Mouse (Mus musculus) monocyte, adult 2 months (primary cell): ENCODE data around the gene Cd44.
A peak's percentile ranks its signal among the peaks of the same experiment; 100 is the strongest.

Experiments
- DNase-seq, 2 experiments: peaks; one replicate each; pipeline ENCODE4 v3.0.0; 2022; ENCODE audit warnings: low spot score in 2 of 2, low read depth in 1 of 2

Gene Cd44

GRCm38 (mm10) chr2:102822036-102822435, 79.4 kb downstream of the Cd44 start:
- DNase-seq: no peak

DNA sequence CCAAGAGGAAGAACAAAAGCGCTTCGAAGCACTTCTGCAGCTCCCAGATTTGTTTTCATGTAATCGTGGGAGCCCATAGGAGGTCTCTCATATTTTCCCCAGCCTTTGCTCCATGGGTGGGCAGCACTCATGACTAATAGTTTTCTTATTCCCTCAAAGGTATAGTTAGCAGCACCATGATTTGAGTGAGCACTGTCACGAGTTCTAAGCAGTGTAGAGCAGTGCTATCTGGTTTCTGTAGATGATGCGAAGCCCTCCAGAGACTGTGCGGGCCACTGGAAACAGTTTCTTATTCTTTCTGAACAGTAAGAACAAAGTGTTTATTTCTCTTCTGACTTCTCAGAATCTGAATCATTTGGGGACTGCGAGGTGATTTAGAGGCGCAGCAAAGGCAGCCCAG, 80.7 kb downstream of the Cd44 start:
- no peak for DNase-seq

DNA sequence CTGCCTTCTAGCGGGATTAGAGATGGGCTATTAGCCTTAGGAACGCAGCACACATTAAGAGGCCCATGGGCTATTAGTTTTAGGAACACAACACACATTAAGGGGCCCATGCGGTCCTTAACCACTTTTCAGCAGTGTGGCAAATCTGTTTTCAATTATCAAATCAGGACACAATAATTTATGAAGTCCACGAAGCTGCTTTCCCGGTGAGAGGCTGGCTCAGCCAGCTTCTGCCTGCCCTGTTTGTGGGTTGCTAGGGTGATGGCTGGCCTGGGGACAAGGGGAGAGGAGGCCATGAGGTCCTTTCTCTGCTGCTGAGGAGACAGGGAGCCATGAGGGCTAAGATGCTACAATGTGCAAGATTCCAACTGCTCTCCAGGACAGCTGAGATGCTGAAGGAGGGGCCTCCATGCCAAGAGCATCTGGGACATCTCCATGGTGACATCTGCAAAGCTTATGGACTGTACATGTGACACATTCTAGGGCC, 81.2 kb downstream of the Cd44 start:
- no peak for DNase-seq

- peak in 1 of 2 experiments; percentile 30 for DNase-seq
Measured at GRCm38 (mm10) chr2:102815289-102815809, 86.1 kb downstream of the Cd44 start.

DNA sequence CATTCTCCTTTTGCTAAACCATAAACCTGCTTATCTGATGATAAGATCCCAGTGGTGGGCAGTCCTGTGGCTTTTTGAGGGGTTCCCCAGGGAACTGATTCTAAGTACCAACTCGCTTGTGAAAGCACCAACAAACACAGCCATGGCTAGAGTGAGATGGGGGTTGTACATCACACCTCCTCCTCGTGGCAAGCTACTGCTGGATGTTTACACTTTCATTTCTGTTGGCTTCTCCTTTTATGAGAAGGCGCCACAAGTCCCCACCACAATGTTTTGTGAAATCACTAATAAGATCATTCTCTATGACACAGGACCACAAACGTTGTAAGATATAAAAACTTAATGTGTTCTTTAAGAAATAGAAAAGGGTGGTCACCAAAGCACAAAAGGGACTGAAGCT, 88.7 kb downstream of the Cd44 start:
- DNase-seq: peak in 1 of 2 experiments; percentile 23

GRCm38 (mm10) chr2:102809436-102809835, 92.0 kb downstream of the Cd44 start:
- DNase-seq: no peak

DNA sequence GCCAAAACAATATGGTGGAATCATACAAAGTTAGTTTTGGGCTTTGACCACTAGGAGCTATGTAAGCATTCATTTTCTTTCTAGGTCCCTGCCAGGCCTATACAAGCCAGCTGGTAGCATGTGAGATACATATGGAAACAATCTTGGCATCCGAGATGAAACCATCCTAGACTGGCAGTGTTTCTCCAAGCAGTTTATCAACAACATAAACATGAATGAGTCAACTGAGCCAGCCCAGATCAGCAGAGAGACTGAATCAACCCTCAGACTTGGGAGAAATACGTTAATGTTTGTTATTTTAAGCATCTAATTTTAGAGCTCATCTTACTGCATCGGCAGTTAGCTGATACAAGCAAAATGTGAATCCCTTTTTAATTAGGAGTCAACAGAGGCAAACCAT, 93.8 kb downstream of the Cd44 start:
- no peak for DNase-seq

DNA sequence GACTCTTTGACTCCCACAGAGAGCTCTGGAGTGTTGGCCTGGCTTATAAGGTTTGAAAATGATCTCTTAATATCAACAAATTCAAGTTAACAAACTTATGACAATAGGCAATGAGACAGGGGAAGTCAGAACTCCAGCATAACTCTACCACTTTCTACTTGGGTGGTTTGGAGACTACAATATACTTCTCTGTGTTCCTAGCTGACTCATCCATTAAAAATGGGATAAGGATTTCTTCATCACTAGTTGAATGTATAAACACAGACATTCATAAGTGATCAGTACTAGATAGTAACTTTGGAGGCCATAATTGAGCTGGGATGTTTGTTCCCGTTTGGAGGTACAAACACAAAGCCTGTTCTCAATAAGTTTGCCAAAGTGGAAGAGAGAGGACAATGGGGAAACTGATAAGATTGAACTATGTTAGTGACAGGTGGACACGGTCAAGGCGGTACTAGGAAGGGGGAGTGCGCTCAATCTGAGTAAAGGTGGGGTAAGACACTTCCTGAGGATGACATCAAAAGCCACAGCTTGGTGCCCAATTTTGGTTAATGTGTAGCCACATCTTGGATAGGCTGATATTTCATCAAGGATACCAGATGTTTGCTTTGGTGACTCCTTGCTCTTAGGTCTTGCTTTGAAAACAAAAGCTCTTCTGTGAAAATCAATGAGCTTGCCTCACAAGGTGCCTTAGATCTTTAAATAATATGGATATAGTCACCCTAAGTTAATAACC, 95.5 kb downstream of the Cd44 start:
- DNase-seq: no peak

DNA sequence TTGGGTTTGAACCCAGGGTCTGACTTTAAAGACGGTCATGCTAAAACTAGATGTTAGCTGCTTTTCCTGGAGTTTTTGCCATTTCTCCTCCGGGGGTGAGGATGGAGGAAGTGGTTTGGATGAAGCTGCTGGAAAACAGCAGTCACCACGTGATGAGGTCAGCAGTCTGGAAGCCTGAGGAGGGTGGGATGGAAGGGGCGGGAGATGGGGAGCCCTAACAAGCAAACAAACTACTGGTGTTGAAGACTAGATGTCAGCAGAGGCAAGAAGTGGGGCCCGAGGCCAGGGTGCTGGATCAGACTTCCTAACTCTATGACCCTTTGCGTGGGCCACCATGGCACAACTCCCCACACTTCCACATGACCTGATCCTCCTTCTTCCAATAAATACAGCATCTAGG, 96.2 kb downstream of the Cd44 start:
- no peak for DNase-seq

DNA sequence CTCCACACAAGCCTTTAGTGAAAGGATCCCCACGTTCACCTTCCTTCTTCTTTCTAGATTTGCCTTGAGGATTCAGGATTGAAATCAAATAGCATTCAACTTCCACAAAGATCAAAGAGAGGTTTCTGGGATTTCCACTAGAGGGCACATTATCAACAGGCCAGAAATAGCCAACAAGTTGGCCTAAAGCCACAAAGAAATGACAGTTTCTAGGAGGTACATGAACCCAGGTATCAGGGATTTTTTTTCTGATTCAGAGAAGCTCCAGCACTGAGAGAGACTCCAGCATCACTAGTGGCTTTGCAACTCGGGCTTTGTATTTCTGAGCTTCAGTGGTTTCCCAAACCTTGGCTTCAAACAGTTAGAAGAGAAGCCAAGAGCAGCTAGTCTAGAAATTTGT, 97.4 kb downstream of the Cd44 start:
- DNase-seq: no peak

DNA sequence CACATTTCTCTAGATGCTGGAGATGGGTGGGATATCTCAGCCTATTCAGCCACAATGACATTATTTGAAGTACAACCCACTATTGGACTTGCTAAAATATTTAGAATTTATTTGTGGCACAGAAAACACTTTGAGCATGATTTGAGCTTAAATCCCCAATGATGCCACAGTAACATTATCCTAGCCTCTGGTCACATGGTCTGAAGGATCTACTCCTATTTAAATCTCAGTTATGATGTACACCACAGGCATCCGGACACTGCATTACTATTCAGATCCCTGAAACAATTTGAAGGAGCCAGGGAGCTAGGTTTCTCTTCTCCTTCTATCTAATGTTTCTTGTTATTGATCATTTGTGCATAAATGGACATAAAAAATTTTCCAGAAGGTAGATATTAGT, 99.6 kb downstream of the Cd44 start:
- no peak for DNase-seq

- DNase-seq: no peak
Measured at GRCm38 (mm10) chr2:102798149-102798548, 103.3 kb downstream of the Cd44 start.

DNA sequence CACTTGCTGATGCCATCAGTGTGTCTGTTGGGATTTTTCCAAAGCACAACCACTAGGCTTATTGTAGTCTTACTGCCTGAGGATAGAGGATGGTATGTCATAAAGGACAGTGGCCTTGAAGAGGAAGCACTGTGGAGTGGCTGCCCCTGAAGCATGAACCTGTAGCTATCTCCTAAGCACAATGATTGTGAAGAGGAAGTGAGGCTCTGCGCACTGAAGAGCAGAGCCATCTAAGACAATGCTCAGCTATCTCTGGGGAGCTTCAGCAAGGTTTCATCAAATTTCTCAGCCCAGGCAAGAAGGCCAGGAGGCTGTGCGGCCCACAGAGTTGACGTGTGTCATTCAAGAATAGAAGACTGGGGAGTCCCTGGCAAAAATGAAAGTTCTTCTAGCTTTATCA, 106.4 kb downstream of the Cd44 start:
- DNase-seq: no peak

- DNase-seq: no peak
Measured at GRCm38 (mm10) chr2:102792804-102793203, 108.7 kb downstream of the Cd44 start.

DNA sequence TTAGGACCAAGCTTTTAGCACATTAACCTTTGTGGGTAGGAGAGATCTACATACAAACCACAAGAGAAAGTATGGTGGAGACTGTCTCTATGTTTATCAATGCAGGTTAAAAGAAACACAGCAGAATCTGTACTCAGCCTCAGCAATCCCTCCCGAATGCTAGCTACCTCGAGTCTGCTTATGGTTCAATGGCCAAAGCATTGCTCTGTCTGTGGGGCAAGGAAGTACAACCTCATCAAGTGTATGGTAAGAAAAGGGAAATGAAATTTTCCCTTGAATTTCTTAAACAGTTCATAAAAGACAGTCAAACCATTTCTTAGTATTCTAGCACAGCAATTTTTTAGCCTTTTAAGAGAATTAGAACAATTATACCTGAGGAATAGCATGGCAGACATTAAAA, 109.8 kb downstream of the Cd44 start:
- no peak for DNase-seq

- no peak for DNase-seq
Measured at GRCm38 (mm10) chr2:102785696-102786095, 115.8 kb downstream of the Cd44 start.

- no peak for DNase-seq
Measured at GRCm38 (mm10) chr2:102782751-102783150, 118.7 kb downstream of the Cd44 start.

GRCm38 (mm10) chr2:102778208-102778607, 123.3 kb downstream of the Cd44 start:
- DNase-seq: no peak

DNA sequence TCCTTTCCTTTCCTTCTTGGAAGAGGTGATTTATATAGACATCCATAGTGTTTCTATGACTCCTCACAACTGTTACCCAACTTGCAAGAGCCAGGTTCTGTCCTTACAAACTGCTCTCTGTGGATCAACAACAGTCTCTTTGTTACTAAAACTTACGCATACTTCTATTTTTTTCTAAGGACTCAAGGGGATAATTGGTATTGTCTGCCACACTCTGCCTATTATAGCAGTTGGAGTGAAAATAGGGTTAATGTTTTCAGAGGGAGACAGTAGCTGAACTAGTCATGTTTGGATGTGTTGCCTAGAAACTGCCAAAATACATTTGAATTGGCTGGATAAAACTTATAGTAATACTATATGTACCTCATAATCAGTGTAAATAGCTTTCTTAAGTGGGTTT, 125.9 kb downstream of the Cd44 start:
- no peak for DNase-seq

DNA sequence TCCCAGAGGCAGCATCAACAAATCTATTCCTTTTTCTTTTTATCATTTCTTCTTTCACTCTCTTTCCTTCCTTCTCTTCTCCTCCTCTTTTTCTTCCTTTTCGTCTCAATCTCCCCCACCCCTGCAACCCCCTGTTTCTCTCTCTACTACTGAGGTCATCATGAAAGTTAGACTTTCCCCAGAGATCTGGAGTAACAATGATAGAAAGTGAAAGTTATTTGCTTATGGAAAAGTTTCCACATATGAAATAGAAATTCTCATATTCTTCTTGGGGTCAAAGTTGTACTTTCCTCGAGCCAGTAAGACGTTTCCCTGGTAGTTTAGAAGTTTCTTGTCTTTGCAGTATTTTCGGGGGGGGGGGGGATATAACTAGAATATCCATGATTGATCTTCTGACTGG, 126.8 kb downstream of the Cd44 start:
- no peak for DNase-seq

GRCm38 (mm10) chr2:102772276-102772675, 129.2 kb downstream of the Cd44 start:
- DNase-seq: no peak

GRCm38 (mm10) chr2:102771304-102771703, 130.2 kb downstream of the Cd44 start:
- DNase-seq: no peak

DNA sequence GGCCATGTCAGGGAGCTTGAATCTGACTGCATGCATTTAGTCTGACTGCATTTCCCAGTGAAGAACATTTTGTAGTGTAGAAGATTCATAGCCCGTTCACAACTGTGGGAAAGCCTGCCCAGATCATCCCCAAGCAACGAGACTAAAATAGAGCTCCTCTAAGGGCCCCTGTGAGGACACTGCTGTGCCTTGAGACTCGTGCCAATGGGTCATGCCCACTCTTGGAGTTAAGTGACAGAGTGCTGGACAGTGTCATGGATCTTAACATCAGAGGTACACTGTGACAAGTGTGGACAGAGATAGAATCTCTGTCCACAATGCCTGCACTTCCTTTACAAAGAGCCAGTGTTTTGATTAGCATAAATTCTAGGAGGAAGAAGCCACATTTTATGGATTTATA, 133.2 kb downstream of the Cd44 start:
- no peak for DNase-seq
